Mouse (Mus musculus) spleen, postnatal 4 days (tissue): Measurements from ENCODE around the gene Six6.

Experiments
- DNase-seq, 2 experiments: peaks; one replicate each; pipeline ENCODE4 v3.0.0; 2022; ENCODE audit warnings: low spot score in 2 of 2

Gene Six6

GRCm38 (mm10) chr12:72957829-72958424 is 18.2 kb downstream of the Six6 start:
- DNase-seq, result no peak

GRCm38 (mm10) chr12:72958446-72958845 is 18.8 kb downstream of the Six6 start:
- DNase-seq, result no peak

GRCm38 (mm10) chr12:72962761-72963160 is 23.1 kb downstream of the Six6 start:
- DNase-seq, result no peak

GRCm38 (mm10) chr12:72967541-72967940 is 27.8 kb downstream of the Six6 start:
- no peak for DNase-seq

GRCm38 (mm10) chr12:72970620-72971019 is 30.9 kb downstream of the Six6 start:
- DNase-seq, result no peak

GRCm38 (mm10) chr12:72973161-72973560 is 33.5 kb downstream of the Six6 start:
- DNase-seq, result no peak

- no peak for DNase-seq
Observed at GRCm38 (mm10) chr12:72976172-72976571, 36.5 kb downstream of the Six6 start.

- DNase-seq, result peak; percentile 51 to 69
Observed at GRCm38 (mm10) chr12:72976718-72977117, 37.0 kb downstream of the Six6 start.

GRCm38 (mm10) chr12:72977851-72978250 is 38.2 kb downstream of the Six6 start:
- no peak for DNase-seq

- no peak for DNase-seq
Observed at GRCm38 (mm10) chr12:72979236-72979635, 39.5 kb downstream of the Six6 start.

- no peak for DNase-seq
Observed at GRCm38 (mm10) chr12:72982616-72983015, 42.9 kb downstream of the Six6 start.

GRCm38 (mm10) chr12:72983071-72983857 is 43.6 kb downstream of the Six6 start:
- DNase-seq, result no peak
